Mouse (Mus musculus): ENCODE data around the gene Nmt2. TPM values are rescaled to one million over a fixed set of nuclear protein-coding genes. Genes with fewer than 3 reads are reported as not detected.

Nmt2 gene
- total and polyA plus RNA-seq, 2 experiments from 2014 or later, result 14.9 to 17.3 TPM

DNA sequence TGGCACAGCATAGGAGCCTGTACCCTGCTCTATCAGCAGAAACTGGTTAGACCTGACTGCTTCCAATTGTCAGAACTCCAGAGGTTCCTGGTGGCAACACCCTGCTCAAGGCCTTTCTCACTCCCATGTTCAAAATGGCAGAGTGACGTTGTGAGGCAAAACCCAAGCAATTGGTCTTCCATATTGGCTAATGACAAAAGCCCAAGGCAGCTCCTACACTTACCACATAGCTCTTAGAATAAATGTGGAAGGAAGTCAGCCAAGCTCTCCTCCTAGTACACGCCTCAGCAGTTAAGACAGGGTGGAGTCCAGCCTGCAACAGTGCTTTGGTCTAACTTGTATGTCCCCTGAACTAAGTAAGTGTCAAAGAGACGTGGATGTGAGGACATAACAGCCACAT lies 73.9 kb downstream of the Nmt2 start:
- Histone ChIP-seq H3K4me1 (ENCODE audit: control insufficient read depth, insufficient read depth) (no peaks in the 10 kb centered on the region), H3K9ac (replicated peaks; ENCODE audit: low read depth, low read length) (no peak overlapping the region), H3K4me2 (ENCODE audit: low read depth, low read length) (no peak overlapping the region), H3K27me3 (ENCODE audit: control insufficient read depth, insufficient read depth, low read length) (no peaks in the 10 kb centered on the region), H3K36me3 (replicated peaks; ENCODE audit: control insufficient read depth, insufficient read depth, low read length) (no peaks in the 10 kb centered on the region), H3K27ac (ENCODE audit: low read depth) (no peak overlapping the region), H3K4me3 (ENCODE audit: low read depth, low read length) (no peak overlapping the region), H3K9me3 (replicated peaks; ENCODE audit: control insufficient read depth, low read length) (no peaks in the 10 kb centered on the region)
- TF ChIP-seq EP300 (IDR thresholded peaks at IDR 0.05; ENCODE audit: low read depth) (no peak), CTCF (IDR thresholded peaks at IDR 0.05; ENCODE audit: low read depth) (no peak)
- WGBS, result 73% methylated on average over 3 of the region's 3 CpGs
- DNase-seq (ENCODE audit: low spot score) (no peak), ATAC-seq (ENCODE audit: insufficient read depth, low read depth) (no peak)

GRCm38 (mm10) chr2:3361067-3361466 lies 77.1 kb downstream of the Nmt2 start:
- H3K27ac ChIP-seq (ENCODE audit: low read depth), result no peak overlapping the region
- no peak overlapping the region for H3K9ac ChIP-seq (replicated peaks; ENCODE audit: low read depth, low read length)
- no peak overlapping the region for H3K4me2 ChIP-seq (ENCODE audit: low read depth, low read length)
- no peaks in the 10 kb centered on the region for H3K9me3 ChIP-seq (replicated peaks; ENCODE audit: control insufficient read depth, low read length)
- whole genome bisulfite sequencing, result 71% methylated on average over 3 of the region's 3 CpGs
- DNase-seq (ENCODE audit: low spot score), result no peak
- no peak for ATAC-seq (ENCODE audit: insufficient read depth, low read depth)
- no peaks in the 10 kb centered on the region for H3K4me1 ChIP-seq (ENCODE audit: control insufficient read depth, insufficient read depth)
- H3K4me3 ChIP-seq (ENCODE audit: low read depth, low read length), result no peak overlapping the region
- TF ChIP-seq EP300 (IDR thresholded peaks at IDR 0.05; ENCODE audit: low read depth) (no peak), CTCF (IDR thresholded peaks at IDR 0.05; ENCODE audit: low read depth) (no peak)
- H3K27me3 ChIP-seq (ENCODE audit: control insufficient read depth, insufficient read depth, low read length), result no peaks in the 10 kb centered on the region
- H3K36me3 ChIP-seq (replicated peaks; ENCODE audit: control insufficient read depth, insufficient read depth, low read length), result no peaks in the 10 kb centered on the region

DNA sequence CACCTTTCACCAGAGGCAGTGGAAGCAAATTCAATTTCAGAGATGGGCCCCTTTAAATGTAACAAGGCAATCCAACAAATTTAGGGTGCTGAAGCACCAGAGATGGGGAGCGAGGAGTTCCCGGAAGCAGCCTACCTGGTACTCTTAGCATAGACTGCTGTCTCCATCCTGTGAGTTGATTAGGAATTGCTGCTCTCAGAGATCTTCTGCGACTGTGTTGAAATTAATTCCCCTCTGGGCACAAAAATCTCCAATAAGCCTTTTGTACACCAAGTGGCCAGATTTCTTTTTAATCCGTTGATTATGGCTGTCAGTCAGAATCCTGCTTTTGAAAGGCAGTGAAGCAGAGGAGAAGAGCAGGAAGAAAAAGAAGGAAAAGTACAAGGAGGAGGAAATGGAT lies 81.1 kb downstream of the Nmt2 start:
- Histone ChIP-seq H3K36me3 (replicated peaks; ENCODE audit: control insufficient read depth, insufficient read depth, low read length) (no peaks in the 10 kb centered on the region), H3K4me3 (ENCODE audit: low read depth, low read length) (no peak overlapping the region), H3K4me2 (ENCODE audit: low read depth, low read length) (no peak overlapping the region), H3K27ac (ENCODE audit: low read depth) (no peak overlapping the region), H3K9ac (replicated peaks; ENCODE audit: low read depth, low read length) (no peak overlapping the region), H3K9me3 (replicated peaks; ENCODE audit: control insufficient read depth, low read length) (no peaks in the 10 kb centered on the region), H3K4me1 (ENCODE audit: control insufficient read depth, insufficient read depth) (no peaks in the 10 kb centered on the region), H3K27me3 (ENCODE audit: control insufficient read depth, insufficient read depth, low read length) (no peaks in the 10 kb centered on the region)
- TF ChIP-seq CTCF (IDR thresholded peaks at IDR 0.05; ENCODE audit: low read depth) (no peak), EP300 (IDR thresholded peaks at IDR 0.05; ENCODE audit: low read depth) (no peak)
- no peak for DNase-seq (ENCODE audit: low spot score)
- ATAC-seq (ENCODE audit: insufficient read depth, low read depth), result no peak
- 67% methylated on average over 4 of the region's 4 CpGs for WGBS

Other genes starting within 250 kb of the Nmt2 start
- gene Fam171a1, start 170.0 kb upstream of the Nmt2 start, total RNA-seq (2014; rRNA removed; ENCODE audit: low replicate concordance), result 28.1 and 31.1 TPM in 2 replicates
- 14.8 and 15.4 TPM in 2 replicates for gene Fam171a1, start 170.0 kb upstream of the Nmt2 start, polyA plus RNA-seq (2015; fragmentation: Nextera tagmentation; extraction: Ambion mirVana)
- 1.2 and 2.5 TPM in 2 replicates for gene Rpp38, start 48.4 kb downstream of the Nmt2 start, total RNA-seq (2014; rRNA removed; ENCODE audit: low replicate concordance)
- 10.1 and 11.3 TPM in 2 replicates for gene Rpp38, start 48.4 kb downstream of the Nmt2 start, polyA plus RNA-seq (2015; fragmentation: Nextera tagmentation; extraction: Ambion mirVana)
- gene Acbd7, start 52.0 kb downstream of the Nmt2 start, total RNA-seq (2014; rRNA removed; ENCODE audit: low replicate concordance), result not detected in 2 replicates
- gene Acbd7, start 52.0 kb downstream of the Nmt2 start, polyA plus RNA-seq (2015; fragmentation: Nextera tagmentation; extraction: Ambion mirVana), result 0.79 and 1.1 TPM in 2 replicates
- gene Olah, start 113.0 kb downstream of the Nmt2 start, total RNA-seq (2014; rRNA removed; ENCODE audit: low replicate concordance), result not detected in 2 replicates
- not detected in 2 replicates for gene Olah, start 113.0 kb downstream of the Nmt2 start, polyA plus RNA-seq (2015; fragmentation: Nextera tagmentation; extraction: Ambion mirVana)
- not detected in 2 replicates for gene Meig1, start 138.4 kb downstream of the Nmt2 start, total RNA-seq (2014; rRNA removed; ENCODE audit: low replicate concordance)
- 0.44 and 1.6 TPM in 2 replicates for gene Meig1, start 138.4 kb downstream of the Nmt2 start, polyA plus RNA-seq (2015; fragmentation: Nextera tagmentation; extraction: Ambion mirVana)
- gene Dclre1c, start 139.9 kb downstream of the Nmt2 start, total RNA-seq (2014; rRNA removed; ENCODE audit: low replicate concordance), result 1.6 and 3.1 TPM in 2 replicates
- gene Dclre1c, start 139.9 kb downstream of the Nmt2 start, polyA plus RNA-seq (2015; fragmentation: Nextera tagmentation; extraction: Ambion mirVana), result 2.4 and 2.6 TPM in 2 replicates
- gene Suv39h2, start 190.8 kb downstream of the Nmt2 start, total RNA-seq (2014; rRNA removed; ENCODE audit: low replicate concordance), result 1.7 and 2.7 TPM in 2 replicates
- gene Suv39h2, start 190.8 kb downstream of the Nmt2 start, polyA plus RNA-seq (2015; fragmentation: Nextera tagmentation; extraction: Ambion mirVana), result 2.1 and 2.2 TPM in 2 replicates
- gene Gm45902, start 228.6 kb downstream of the Nmt2 start, total RNA-seq (2014; rRNA removed; ENCODE audit: low replicate concordance), result 1.8 and 2.6 TPM in 2 replicates
- gene Gm45902, start 228.6 kb downstream of the Nmt2 start, polyA plus RNA-seq (2015; fragmentation: Nextera tagmentation; extraction: Ambion mirVana), result 1.5 and 1.7 TPM in 2 replicates
- gene Hspa14, start 228.6 kb downstream of the Nmt2 start, total RNA-seq (2014; rRNA removed; ENCODE audit: low replicate concordance), result 46.9 and 54.5 TPM in 2 replicates
- gene Hspa14, start 228.6 kb downstream of the Nmt2 start, polyA plus RNA-seq (2015; fragmentation: Nextera tagmentation; extraction: Ambion mirVana), result 45.3 and 47.1 TPM in 2 replicates
- 0.31 and 1.1 TPM in 2 replicates for gene Cdnf, start 228.8 kb downstream of the Nmt2 start, total RNA-seq (2014; rRNA removed; ENCODE audit: low replicate concordance)
- gene Cdnf, start 228.8 kb downstream of the Nmt2 start, polyA plus RNA-seq (2015; fragmentation: Nextera tagmentation; extraction: Ambion mirVana), result 1.3 and 1.6 TPM in 2 replicates

Measured in heart, postnatal 0 days (tissue).